Mouse (Mus musculus): ENCODE results near the gene C8b.

The C8b gene

DNA sequence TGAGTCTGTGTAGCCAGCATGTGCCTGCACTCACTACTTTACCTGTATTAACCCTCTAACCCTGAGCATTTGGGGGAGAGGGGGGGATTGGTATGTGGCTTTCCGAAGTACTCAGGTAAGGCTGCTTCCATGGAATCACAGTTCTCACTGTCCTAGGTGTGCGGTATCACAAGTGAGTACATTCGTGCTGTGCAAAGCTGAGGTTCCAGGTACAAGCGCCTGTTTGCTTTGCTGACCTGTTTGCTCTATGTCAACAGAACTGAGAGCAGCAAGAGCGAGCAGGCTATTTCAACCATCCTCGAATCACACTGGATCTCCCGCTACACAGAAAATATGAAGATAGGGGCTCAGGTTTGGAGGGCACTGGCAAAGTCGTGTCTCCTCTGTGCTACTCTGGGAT lies at the start of gene C8b:
Gene C8b, plus strand, starts transcription at position 253 of the 400 bp plus-strand sequence.
- DNase-seq: no peak

DNA sequence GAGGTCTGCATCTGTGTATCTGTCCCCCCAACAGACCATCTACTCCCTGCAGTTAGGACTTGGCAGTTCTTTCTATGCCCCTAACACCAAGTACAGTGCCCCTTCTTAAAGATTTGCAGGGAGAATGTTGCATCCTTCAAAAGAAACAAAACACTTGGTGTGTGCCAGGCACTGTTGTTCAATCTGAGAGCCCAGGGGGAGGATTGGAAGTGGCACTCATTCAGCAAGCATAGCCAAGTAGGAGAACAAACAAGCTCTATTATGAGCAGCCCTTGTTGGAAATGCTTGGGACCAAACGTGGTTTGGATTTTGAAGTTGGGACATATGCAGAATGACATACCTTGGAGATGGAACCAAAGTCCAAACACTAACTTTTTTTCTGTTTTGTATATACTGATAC lies 49.6 kb upstream of the C8b start:
- no peak for DNase-seq

GRCm38 (mm10) chr4:104718973-104719795 lies 46.9 kb upstream of the C8b start:
- DNase-seq: no peak

GRCm38 (mm10) chr4:104723527-104724045 lies 42.5 kb upstream of the C8b start:
- DNase-seq: no peak

DNA sequence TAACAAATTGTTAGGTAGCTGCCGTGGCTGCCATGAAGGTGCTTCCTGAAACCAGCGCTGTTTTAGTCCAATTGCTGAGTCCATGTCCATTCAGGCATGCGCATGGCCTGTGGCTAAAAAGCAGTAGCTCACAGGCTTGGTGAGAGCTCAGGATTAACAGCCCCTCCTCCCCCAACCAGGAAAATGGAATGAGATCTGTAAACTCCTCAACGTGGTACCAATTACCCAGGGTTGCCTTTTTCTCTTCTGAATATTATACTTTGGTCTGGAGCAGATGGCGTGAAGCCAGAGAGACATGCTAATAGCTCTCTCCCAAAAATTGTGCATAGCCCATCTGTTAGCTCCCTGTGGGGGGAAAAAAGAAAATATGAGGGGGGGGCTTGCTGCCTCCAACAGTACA lies 41.9 kb upstream of the C8b start:
- no peak for DNase-seq

- DNase-seq: no peak
Observed at GRCm38 (mm10) chr4:104725673-104726072, 40.4 kb upstream of the C8b start.

GRCm38 (mm10) chr4:104729185-104729584 lies 36.9 kb upstream of the C8b start:
- DNase-seq: no peak

GRCm38 (mm10) chr4:104746500-104746899 lies 19.6 kb upstream of the C8b start:
- no peak for DNase-seq

GRCm38 (mm10) chr4:104754090-104754489 lies 12.0 kb upstream of the C8b start:
- DNase-seq: no peak

DNA sequence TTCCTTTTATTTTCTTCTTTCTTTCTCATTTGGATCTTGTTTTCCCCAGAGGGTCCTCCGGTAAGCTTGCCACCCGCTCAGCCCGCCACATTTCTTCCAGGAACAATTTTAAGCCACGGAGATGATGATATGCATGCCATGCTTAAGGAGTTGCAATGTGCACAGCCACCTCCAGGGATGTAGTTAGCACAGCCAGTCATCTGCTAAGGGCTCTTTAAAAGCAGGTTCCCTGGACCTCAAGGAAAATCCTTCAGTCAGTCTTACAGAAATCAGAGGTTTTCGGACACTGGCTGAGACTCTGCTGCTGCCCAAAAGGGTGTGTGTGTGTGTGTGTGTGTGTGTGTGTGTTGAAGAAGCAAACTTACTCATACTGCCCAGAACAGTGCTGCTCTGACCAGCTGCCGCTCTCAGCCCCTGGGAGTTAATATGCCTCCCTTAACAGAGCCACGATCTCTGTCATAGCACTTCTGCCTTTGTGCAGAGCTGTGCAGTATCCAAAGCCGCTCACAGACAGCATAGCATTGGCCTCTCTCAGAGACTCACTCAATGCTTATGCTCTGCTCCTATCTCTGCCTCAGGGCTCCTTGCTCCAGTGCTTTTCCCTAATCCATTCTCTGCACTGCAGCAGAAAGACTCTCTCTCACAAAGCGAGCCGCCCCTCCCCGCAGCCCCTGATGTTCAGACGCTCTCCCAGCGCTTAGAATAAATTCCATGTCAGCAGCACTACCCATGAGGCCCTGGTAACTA lies 5.1 kb upstream of the C8b start:
- no peak for DNase-seq

- no peak for DNase-seq
Observed at GRCm38 (mm10) chr4:104768190-104768589, 2.1 kb downstream of the C8b start.

GRCm38 (mm10) chr4:104769602-104770001 lies 3.5 kb downstream of the C8b start:
- no peak for DNase-seq

DNA sequence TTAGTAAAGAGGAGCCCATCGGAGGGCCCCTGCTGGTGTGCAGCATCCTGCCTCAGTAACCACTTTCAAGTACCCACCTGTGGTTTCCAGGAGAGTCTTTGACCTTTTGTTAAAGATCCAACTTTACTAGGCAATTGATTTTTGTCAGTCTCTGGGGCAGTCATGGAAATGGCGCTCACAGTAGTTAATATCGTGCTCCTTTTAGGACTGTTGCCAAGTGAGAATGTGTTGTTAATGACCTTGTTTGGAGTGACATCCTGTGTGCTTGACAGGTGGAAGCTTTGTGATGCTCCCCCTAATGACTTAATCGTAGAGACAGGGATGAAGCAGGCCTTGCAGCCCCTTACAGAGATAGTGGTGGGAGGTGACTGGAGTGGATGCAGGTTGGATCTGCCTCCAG lies 4.2 kb downstream of the C8b start:
- no peak for DNase-seq

DNA sequence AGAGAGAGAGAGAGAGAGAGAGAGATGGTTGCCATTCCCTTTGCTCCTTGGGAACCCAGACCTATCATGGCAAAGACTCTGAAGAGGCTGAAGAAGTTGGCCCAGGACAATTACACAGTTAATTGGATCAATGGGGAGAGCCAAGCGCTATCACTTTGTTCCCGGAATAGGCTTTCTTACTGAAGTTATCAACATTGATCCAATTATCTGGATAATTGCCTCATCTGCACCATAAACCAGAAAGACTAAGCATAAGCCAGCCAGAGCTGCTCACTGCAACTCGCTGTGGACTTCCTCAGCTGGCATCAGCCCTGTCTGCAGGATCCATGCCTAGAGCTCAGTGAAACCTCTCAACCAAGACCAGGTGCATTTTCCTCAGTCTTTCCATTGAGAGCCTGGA lies 9.5 kb downstream of the C8b start:
- DNase-seq: no peak

- no peak for DNase-seq
Observed at GRCm38 (mm10) chr4:104779460-104779859, 13.3 kb downstream of the C8b start.

- DNase-seq: no peak
Observed at GRCm38 (mm10) chr4:104781441-104781840, 15.3 kb downstream of the C8b start.

- no peak for DNase-seq
Observed at GRCm38 (mm10) chr4:104782346-104782745, 16.2 kb downstream of the C8b start.

GRCm38 (mm10) chr4:104792111-104792510 lies 26.0 kb downstream of the C8b start:
- DNase-seq: no peak

DNA sequence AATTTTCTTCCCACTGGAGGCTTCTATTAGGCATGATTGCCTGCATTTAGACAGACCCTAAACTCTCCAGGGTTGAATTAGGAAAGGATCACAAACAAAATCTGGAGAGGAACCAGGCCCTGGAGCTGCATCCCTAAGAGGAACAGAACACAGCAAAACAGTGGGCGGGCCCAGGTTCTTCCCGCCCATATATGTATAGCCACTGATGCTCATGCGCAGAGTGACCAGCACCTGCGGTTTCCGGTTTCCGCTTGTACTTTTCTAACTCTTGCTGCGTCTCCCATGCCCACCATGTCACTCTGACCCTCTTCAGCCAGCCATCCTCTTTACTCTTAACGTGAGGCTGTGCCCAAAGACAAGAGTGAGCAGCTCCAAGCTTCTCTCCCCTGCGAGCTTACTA lies 32.8 kb downstream of the C8b start:
- DNase-seq: no peak

DNA sequence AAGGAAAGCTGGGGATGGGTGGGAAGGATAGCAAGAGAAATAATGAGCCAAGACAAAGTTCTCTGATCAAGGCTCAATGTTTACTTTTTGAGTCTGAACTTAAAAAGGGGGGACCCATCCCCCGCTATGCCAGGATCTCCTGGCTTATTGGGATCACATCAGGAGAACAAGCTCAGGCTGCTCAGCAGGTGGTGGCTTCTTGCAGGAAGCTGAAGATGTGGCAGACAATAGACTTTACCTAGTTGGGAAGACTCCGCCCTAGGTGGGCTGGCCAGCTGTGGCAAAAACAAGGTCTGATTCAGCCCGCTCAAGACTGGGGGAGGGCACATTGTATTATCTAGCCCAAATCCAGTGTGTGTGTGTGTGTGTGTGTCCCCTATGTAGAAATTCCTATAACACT lies 35.5 kb downstream of the C8b start:
- no peak for DNase-seq

- no peak for DNase-seq
Observed at GRCm38 (mm10) chr4:104804100-104804499, 38.0 kb downstream of the C8b start.

DNA sequence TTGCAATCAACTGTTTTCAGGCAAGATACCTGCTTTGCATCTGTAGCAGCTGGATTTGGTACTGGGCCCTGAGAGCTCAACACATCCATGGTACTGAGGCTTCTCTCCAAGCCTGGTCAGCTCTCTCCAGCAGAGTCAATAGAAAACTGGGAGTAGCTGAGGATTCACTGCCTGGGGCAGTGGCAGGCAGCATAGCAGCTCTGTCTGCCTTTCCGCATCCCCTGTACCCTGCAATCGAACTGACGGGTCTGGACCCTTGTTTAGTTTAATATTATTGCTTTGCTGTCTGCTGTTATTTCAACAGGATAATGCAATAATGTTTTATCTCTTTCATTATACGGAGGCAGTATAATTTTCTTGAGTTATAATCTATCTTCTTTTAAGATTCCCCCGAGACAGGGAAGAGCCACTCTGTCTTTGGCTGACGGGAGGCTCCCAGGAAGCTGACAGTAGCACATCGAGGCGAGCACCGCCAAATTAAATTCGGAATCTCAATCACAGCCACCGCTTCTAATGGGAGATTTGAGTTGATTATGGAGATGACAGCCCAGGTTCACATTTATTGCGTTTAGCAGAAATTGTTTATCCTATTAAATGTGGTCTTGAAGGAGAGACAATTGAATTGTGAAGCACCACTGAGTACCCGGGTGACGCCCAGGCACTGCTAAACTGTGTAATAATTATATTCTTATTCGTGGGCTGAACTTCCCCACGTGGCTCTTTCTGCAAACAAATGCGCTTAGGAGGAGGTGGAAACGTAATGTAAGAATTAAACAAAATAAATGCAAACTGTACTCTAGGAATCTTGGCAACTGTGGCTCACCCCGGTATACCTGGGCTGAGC lies 39.5 kb downstream of the C8b start:
- DNase-seq: no peak

DNA sequence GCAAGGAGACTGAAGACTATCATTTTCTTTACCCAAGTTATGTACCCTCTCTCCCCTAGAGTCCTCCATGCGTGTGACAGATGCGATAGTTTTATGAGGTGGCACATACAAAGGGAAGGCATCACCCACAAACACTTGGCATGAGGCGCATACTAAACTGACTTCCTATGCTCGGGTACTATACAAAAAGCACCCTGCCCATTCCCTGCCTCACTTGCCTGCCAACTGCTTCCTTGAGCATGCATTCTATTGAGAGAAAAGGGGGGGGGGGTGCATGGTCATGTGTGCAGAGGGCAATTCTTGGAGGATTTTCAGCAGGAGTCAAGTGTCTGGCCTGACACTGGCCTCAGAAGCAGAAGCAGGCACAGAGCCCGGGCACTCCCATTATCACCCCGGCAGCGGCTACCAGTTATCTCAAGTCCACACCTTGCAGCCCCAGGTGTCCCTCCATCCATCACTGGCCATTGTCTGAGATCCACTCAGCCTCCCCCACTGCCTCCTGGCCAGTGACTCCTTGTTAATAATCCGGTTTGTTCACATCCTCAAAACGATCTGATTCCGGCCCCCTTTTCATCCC lies 44.7 kb downstream of the C8b start:
- no peak for DNase-seq
